Mouse (Mus musculus) liver, embryonic 14.5 days (tissue): ENCODE results near the gene Sptbn1. TPM values are rescaled to one million over a fixed set of nuclear protein-coding genes. Genes with fewer than 3 reads are reported as not detected.
A peak's percentile ranks its signal among the peaks of the same experiment; 100 is the strongest.

ENCODE experiments used
- ATAC-seq: fragments of 200-750 bp; cut with Nextera tagmentation; 2 replicates; pipeline ENCODE4 v1.8.0; 2017; ENCODE audit warnings: moderate number of reproducible peaks, mild to moderate bottlenecking, moderate library complexity; ENCODE audit not compliant: insufficient read depth
- DNase-seq, 3 experiments: peaks; one replicate each; pipeline ENCODE4 v3.0.0-alpha.2; 2012 to 2013; ENCODE audit warnings: low read depth in 3 of 3, low spot score in 3 of 3
- H3K27ac ChIP-seq: fragments of 300-500 bp; sonication (generic); 2 replicates; pipeline ENCODE4 v1.5.1; 2014; ENCODE audit warnings: moderate library complexity, mild to moderate bottlenecking, control low read depth, inconsistent platforms
- H3K27me3 ChIP-seq: fragments of 300-500 bp; sonication (generic); 2 replicates; pipeline ENCODE4 v1.6.1; 2014; ENCODE audit warnings: mild to moderate bottlenecking, low read length, moderate library complexity; ENCODE audit not compliant: control insufficient read depth, insufficient read depth
- H3K36me3 ChIP-seq: fragments of 300-500 bp; sonication (generic); replicated peaks from 2 replicates; pipeline ENCODE4 v1.6.1; 2014; ENCODE audit warnings: low read depth; ENCODE audit not compliant: control insufficient read depth, insufficient read depth
- H3K4me1 ChIP-seq, 2 experiments: fragments of 200-500 bp in 1 of 2; fragments of 300-500 bp in 1 of 2; sonication (generic) in 1 of 2; replicated peaks; 2 replicates each; pipeline ENCODE4 v1.6.1; 2012 to 2014; ENCODE audit warnings: antibody characterized with exemption in 1 of 2, inconsistent platforms in 1 of 2, low read length in 1 of 2; ENCODE audit not compliant: control insufficient read depth in 2 of 2, insufficient read depth in 2 of 2
- H3K4me2 ChIP-seq: fragments of 300-500 bp; sonication (generic); 2 replicates; pipeline ENCODE4 v1.6.1; 2014; ENCODE audit warnings: low read depth, mild to moderate bottlenecking, control low read depth, moderate library complexity
- H3K4me3 ChIP-seq, 2 experiments: fragments of 200-500 bp in 1 of 2; fragments of 300-500 bp in 1 of 2; sonication (generic) in 1 of 2; 2 replicates each; pipeline ENCODE4 v1.5.1; 2012 to 2014; ENCODE audit warnings: low read depth in 2 of 2, low read length in 2 of 2, mild to moderate bottlenecking in 2 of 2, control low read depth in 1 of 2, inconsistent platforms in 1 of 2, moderate library complexity in 1 of 2; ENCODE audit not compliant: insufficient read depth in 1 of 2
- H3K9ac ChIP-seq: fragments of 300-500 bp; sonication (generic); replicated peaks from 2 replicates; pipeline ENCODE4 v1.6.1; 2014; ENCODE audit warnings: mild to moderate bottlenecking, control low read depth, moderate library complexity
- H3K9me3 ChIP-seq: fragments of 300-500 bp; sonication (generic); 2 replicates; pipeline ENCODE4 v1.6.1; 2016; ENCODE audit warnings: low read length, mixed read lengths; ENCODE audit not compliant: control insufficient read depth
- CTCF ChIP-seq: IDR thresholded peaks from 2 replicates; pipeline ENCODE4 v1.5.1; 2016; ENCODE audit warnings: antibody characterized with exemption, low read depth, control low read depth
- EP300 ChIP-seq: IDR thresholded peaks from 2 replicates; pipeline ENCODE4 v1.6.1; 2016; ENCODE audit warnings: antibody characterized with exemption, low read depth
- WGBS: fragments of 180-500 bp; shearing (Covaris S2); extraction: QIAGEN DNeasy Blood & Tissue Kit; methylation state at CpG from one replicate; pipeline ENCODE4 v1.1.7; 2014; ENCODE audit not compliant: insufficient replicate concordance; 5-methylcytosine and 5-hydroxymethylcytosine counted together
- polyA plus RNA-seq, 2 experiments: library from polyadenylated mRNA; depleted of rRNA in 1 of 2; stranded (reverse) in 1 of 2; unstranded in 1 of 2; fragments of >200 nt; fragmentation: Nextera tagmentation in 1 of 2; extraction: Ambion mirVana in 1 of 2; gene quantifications; 2 replicates each; pipeline versions ENCODE4 v1.2.1 to v1.2.3; 2012 to 2014

The Sptbn1 gene
- polyA plus RNA-seq (2012; rRNA removed), result 6.7 and 9.6 TPM in 2 replicates
- 14.4 and 15.2 TPM in 2 replicates for polyA plus RNA-seq (2014; fragmentation: Nextera tagmentation; extraction: Ambion mirVana)

GRCm38 (mm10) chr11:30267892-30268647 is at the start of gene Sptbn1:
Gene Sptbn1, minus strand, starts transcription at chr11:30268175.
- Histone ChIP-seq H3K4me3 (peak within 1 kb of the TSS; percentile 62 to 66), H3K9me3 (no peaks in the 10 kb centered on the region), H3K9ac (no peak within 1 kb of the TSS; the same call in none of the 2 replicates), H3K36me3 (no peaks in the 10 kb centered on the region), H3K27ac (no peak within 1 kb of the TSS), H3K4me1 (no peaks in the 10 kb centered on the region; a peak in 1 of 4 replicates), H3K4me2 (peak within 1 kb of the TSS; percentile 68), H3K27me3 (peaks cover 33% of the 10 kb centered on the region)
- DNase-seq (peak in 1 of 3 experiments; percentile 9), ATAC-seq (peak; percentile 81)
- WGBS, result 1% methylated on average over 45 of the region's 81 CpGs
- no peak for TF ChIP-seq EP300
- no peak for TF ChIP-seq CTCF

GRCm38 (mm10) chr11:30294279-30294678 is 26.3 kb upstream of the Sptbn1 start:
- ATAC-seq, result no peak
- no peaks in the 10 kb centered on the region for H3K9me3 ChIP-seq
- no peak for TF ChIP-seq EP300
- no peak for TF ChIP-seq CTCF

GRCm38 (mm10) chr11:30292221-30293160 is 24.5 kb upstream of the Sptbn1 start:
- no peak overlapping the region for H3K27ac ChIP-seq
- no peaks in the 10 kb centered on the region for H3K9me3 ChIP-seq
- no peak overlapping the region for H3K4me2 ChIP-seq
- no peaks in the 10 kb centered on the region for H3K27me3 ChIP-seq
- ATAC-seq, result no peak
- no peak overlapping the region for H3K9ac ChIP-seq
- 57% methylated on average over 3 of the region's 3 CpGs for WGBS
- no peak for DNase-seq
- no peak overlapping the region for H3K4me3 ChIP-seq
- TF ChIP-seq CTCF (no peak), EP300 (no peak)
- peaks cover 0 to 3% of the 10 kb centered on the region in 2 experiments; a peak in 1 of 4 replicates for H3K4me1 ChIP-seq
- no peaks in the 10 kb centered on the region for H3K36me3 ChIP-seq

More at GRCm38 (mm10) chr11:30294279-30294678, 26.3 kb upstream of the Sptbn1 start:
- peaks cover 0 to 3% of the 10 kb centered on the region in 2 experiments; a peak in 1 of 4 replicates for H3K4me1 ChIP-seq
- no peak overlapping the region for H3K27ac ChIP-seq
- no peak for DNase-seq
- H3K4me2 ChIP-seq, result no peak overlapping the region
- H3K36me3 ChIP-seq, result no peaks in the 10 kb centered on the region
- H3K4me3 ChIP-seq, result no peak overlapping the region
- no peaks in the 10 kb centered on the region for H3K27me3 ChIP-seq
- no peak overlapping the region for H3K9ac ChIP-seq

GRCm38 (mm10) chr11:30291155-30291554 is 23.2 kb upstream of the Sptbn1 start:
- no peak overlapping the region for H3K27ac ChIP-seq

More at GRCm38 (mm10) chr11:30291155-30291554, 23.2 kb upstream of the Sptbn1 start:
- peaks cover 0 to 3% of the 10 kb centered on the region in 2 experiments; a peak in 1 of 4 replicates for H3K4me1 ChIP-seq
- H3K4me3 ChIP-seq, result no peak overlapping the region
- H3K36me3 ChIP-seq, result no peaks in the 10 kb centered on the region
- no peaks in the 10 kb centered on the region for H3K27me3 ChIP-seq
- no peak for ATAC-seq
- DNase-seq, result no peak
- no peak overlapping the region for H3K9ac ChIP-seq
- no peak overlapping the region for H3K4me2 ChIP-seq
- TF ChIP-seq EP300, result no peak
- TF ChIP-seq CTCF, result no peak
- no peaks in the 10 kb centered on the region for H3K9me3 ChIP-seq
- 5% methylated on average over 8 of the region's 8 CpGs for WGBS
